Mouse (Mus musculus) megakaryocyte-erythroid progenitor cell, adult 5 weeks (primary cell): Measurements from ENCODE around the gene Cldn12. TPM values are rescaled to one million over a fixed set of nuclear protein-coding genes. Genes with fewer than 3 reads are reported as not detected.

Experiments used
- polyA plus RNA-seq: library from polyadenylated mRNA; stranded (reverse); fragments of >175 nt; gene quantifications from 2 replicates; pipeline ENCODE4 v1.2.3, GENCODE M21; 2012

The Cldn12 gene
- 2.7 and 9.3 TPM in 2 replicates for polyA plus RNA-seq

DNA sequence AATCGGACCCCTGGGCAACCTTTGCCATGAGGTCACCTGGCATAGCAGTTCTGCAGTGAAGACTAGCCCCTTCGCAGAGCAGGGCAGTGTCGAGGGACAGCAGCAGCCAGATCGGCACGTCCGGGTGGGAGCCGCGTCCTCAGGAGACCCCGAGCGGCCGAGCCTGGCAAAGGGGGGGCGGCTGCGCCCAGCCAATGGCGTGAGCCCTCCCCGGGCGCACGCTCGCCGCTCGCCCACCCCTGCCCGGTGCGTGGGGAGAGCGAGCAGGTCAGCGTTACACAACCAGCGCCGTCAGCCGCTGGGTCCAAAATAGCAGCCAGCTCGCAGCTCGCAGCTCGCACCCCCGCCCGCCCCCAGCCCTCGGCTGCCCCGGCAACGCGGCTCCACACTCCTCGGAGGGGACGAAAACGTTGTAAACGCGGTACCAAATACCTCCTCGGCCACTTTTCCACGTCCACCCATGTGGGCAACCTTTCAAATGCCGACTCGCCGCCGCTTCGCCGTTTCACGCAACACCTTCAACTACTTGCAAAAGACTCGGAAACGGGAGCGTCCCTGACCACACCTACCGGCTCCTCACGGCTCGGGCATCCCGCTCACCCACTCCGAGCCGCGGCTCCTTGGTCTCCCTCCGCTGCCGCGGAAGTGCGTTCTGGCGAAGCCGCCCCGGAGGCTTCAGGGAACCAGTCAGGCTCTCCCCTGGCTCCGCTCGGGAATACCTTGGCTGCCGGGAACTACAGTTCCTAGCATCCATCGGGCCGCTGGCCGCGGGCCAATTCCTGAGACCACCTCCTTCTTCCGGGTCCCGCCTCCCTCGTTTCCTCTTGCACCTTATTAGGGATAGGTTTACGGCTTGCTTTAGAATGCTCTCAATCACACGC lies at the start of gene Cldn12:
TSS of gene Cldn12 (minus strand) at position 763 of the 881 bp plus-strand sequence.

DNA sequence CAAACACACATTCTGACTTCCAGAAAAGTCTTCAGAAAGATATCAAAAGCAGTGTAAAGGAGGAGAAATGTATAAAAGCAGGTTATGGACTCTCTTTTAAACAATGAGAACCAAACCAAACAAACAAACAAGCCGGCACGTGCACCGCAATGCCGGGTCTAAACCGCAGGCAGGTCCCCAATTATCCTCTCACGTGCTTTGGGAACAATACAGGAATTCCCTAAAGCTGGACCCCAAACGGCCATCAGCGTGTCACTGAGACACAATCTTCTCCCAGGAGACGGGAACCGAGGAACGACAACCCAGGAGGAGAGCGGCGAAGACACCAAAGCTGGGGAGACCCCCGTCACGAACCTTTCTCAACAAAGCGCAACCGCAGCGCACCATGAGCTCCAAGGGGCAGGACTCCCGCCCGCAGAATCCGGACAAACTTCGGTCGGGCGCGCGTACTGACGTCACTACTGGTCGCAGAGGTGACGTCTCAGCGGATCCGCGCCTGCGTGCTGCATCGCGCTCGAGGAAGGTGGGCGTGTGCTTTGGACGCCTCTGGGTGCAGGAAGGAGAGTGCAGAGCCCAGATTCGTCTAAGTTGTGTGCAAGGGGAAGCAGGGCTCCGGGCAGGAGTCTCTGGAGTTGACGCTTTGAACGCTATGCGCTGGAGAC lies 44.5 kb upstream of the Cldn12 start, which contains the start of gene Gtpbp10:
TSS of gene Gtpbp10 (minus strand) at position 460 of the 662 bp plus-strand sequence.

DNA sequence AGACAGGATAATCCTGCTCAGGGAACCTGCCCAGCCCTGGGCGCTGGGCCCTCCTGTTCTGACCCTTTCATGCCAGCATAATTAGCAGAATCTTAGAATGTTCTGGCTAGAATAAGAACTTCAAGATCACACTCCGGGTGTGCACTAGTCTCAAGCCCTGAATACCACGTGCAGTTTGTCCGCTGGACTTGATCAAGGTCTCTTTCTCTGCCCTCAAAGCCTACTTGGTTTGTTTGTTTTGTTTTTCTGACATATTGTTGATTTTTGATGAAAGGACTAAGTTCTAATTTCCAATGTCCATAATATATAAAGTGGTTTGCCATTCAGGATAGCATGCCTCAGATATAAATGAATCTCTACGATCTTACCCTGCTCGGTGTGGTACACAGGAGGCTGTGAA lies 35.7 kb downstream of the Cldn12 start, which contains the start of gene 1700015F17Rik:
TSS of gene 1700015F17Rik (minus strand) at position 101 of the 400 bp plus-strand sequence.

Other genes starting within 250 kb of the Cldn12 start
- 0.27 and 0.54 TPM in 2 replicates for gene Cdk14, start 94.6 kb downstream of the Cldn12 start, polyA plus RNA-seq
- gene 1700015F17Rik, start 35.8 kb downstream of the Cldn12 start, polyA plus RNA-seq = not detected in 2 replicates
- 0.45 and 0.57 TPM in 2 replicates for gene Gtpbp10, start 44.6 kb upstream of the Cldn12 start, polyA plus RNA-seq
- 0.12 TPM in 1 of 2 replicates, not detected in the other for gene Gm8773, start 58.8 kb upstream of the Cldn12 start, polyA plus RNA-seq
- gene Cfap69, start 149.3 kb upstream of the Cldn12 start, polyA plus RNA-seq = 0.06 TPM in 1 of 2 replicates, not detected in the other
- gene Steap2, start 179.6 kb upstream of the Cldn12 start, polyA plus RNA-seq = not detected in 2 replicates
- not detected in 2 replicates for gene Steap1, start 234.4 kb upstream of the Cldn12 start, polyA plus RNA-seq